ENCODE assay signal across 17 mouse cellular contexts in genomic region chr19:60145242-60145641, GRCm38 (mm10).
A peak's percentile ranks its signal among the peaks of the same experiment; 100 is the strongest.
DNase-seq lines count a peak whose midpoint lies in the region; ATAC-seq and TF ChIP-seq lines count a peak whose summit lies in the region.
"Had no signal": no experiment of that assay in that cellular context is flagged by ENCODE, and none has a peak within 500 bp of the region (broad histone marks: within the 10 kb centered on the region; RNA-seq: fewer than 3 reads in every experiment).

No protein-coding gene starts in this region.

- peak; percentile 4 for DNase-seq in heart, embryonic 10.5 days (ENCODE audit: low spot score)
- DNase-seq in heart, postnatal 10 days = no peak
- no peak for DNase-seq in midbrain, embryonic 14.5 days
- no peak for DNase-seq in forebrain, embryonic 11.5 days (ENCODE audit: low spot score)
- no peak for DNase-seq in stomach, postnatal 0 days (ENCODE audit: low spot score)
- no peak for DNase-seq in gastrocnemius, postnatal 4 days (ENCODE audit: low spot score in 2 of 2)
- DNase-seq: adrenal gland, postnatal 36 days; cerebellum, adult 8-10 months; heart, adult 2 months; kidney, postnatal 10 days had no signal

- TF ChIP-seq CTCF in stomach, postnatal 0 days (IDR thresholded peaks at IDR 0.05; ENCODE audit: low read depth) = no peak

- no peak overlapping the region for H3K4me3 ChIP-seq in heart, embryonic 10.5 days
- H3K4me3 ChIP-seq in midbrain, embryonic 12.5 days = peak overlapping the region; percentile 29; the same call in 1 of the 2 replicates
- H3K4me3 ChIP-seq in midbrain, embryonic 14.5 days (replicated peaks; ENCODE audit: low read depth, low read length) = no peak overlapping the region
- H3K4me3 ChIP-seq in forebrain, embryonic 11.5 days (ENCODE audit: low read depth, low read length) = peak overlapping the region; percentile 35
- H3K4me3 ChIP-seq in limb, embryonic 15.5 days = peak overlapping the region; percentile 36
- H3K4me3 ChIP-seq in stomach, postnatal 0 days (ENCODE audit: low read depth, low read length) = no peak overlapping the region
- H3K4me3 ChIP-seq: heart, adult 2 months; neural tube, embryonic 13.5 days had no signal

- intact Hi-C loops in heart, postnatal 10 days (cut with DNase I) = loop anchor here (2.0 kb wide), 2 partner anchors 202 to 690 kb away; partner anchors contain the start of gene Rab11fip2

- 0 out of 2 replicates have a peak, but pooled peaks cover 5% of the 10 kb centered on the region for H3K4me1 ChIP-seq in heart, embryonic 10.5 days
- H3K4me1 ChIP-seq in midbrain, embryonic 12.5 days = peaks cover 17% of the 10 kb centered on the region
- peaks cover 6% of the 10 kb centered on the region; the same call in 1 of the 2 replicates for H3K4me1 ChIP-seq in midbrain, embryonic 14.5 days (ENCODE audit: control insufficient read depth, insufficient read depth, low read length)
- peaks cover 7% of the 10 kb centered on the region for H3K4me1 ChIP-seq in forebrain, embryonic 11.5 days (replicated peaks; ENCODE audit: control insufficient read depth, insufficient read depth, low read length)
- peaks cover 9% of the 10 kb centered on the region; the same call in 1 of the 2 replicates for H3K4me1 ChIP-seq in limb, embryonic 15.5 days
- no peaks in the 10 kb centered on the region for H3K4me1 ChIP-seq in stomach, postnatal 0 days (replicated peaks; ENCODE audit: control insufficient read depth, insufficient read depth)
- H3K4me1 ChIP-seq: stomach, embryonic 15.5 days had no signal

- no peaks in the 10 kb centered on the region for H3K36me3 ChIP-seq in heart, embryonic 10.5 days
- H3K36me3 ChIP-seq in midbrain, embryonic 12.5 days = no peaks in the 10 kb centered on the region
- no peaks in the 10 kb centered on the region for H3K36me3 ChIP-seq in midbrain, embryonic 14.5 days (ENCODE audit: control insufficient read depth, insufficient read depth, low read length)
- H3K36me3 ChIP-seq in forebrain, embryonic 11.5 days (ENCODE audit: control insufficient read depth, insufficient read depth, low read length) = no peaks in the 10 kb centered on the region
- no peaks in the 10 kb centered on the region for H3K36me3 ChIP-seq in limb, embryonic 15.5 days
- H3K36me3 ChIP-seq in stomach, postnatal 0 days (ENCODE audit: control insufficient read depth, insufficient read depth, low read length) = no peaks in the 10 kb centered on the region
- H3K36me3 ChIP-seq: hindbrain, embryonic 12.5 days; liver, embryonic 15.5 days; neural tube, embryonic 13.5 days; stomach, embryonic 15.5 days had no signal

- H3K9me3 ChIP-seq in heart, embryonic 10.5 days = no peaks in the 10 kb centered on the region
- no peaks in the 10 kb centered on the region for H3K9me3 ChIP-seq in midbrain, embryonic 12.5 days
- no peaks in the 10 kb centered on the region for H3K9me3 ChIP-seq in midbrain, embryonic 14.5 days (ENCODE audit: control insufficient read depth, low read length)
- no peaks in the 10 kb centered on the region for H3K9me3 ChIP-seq in forebrain, embryonic 11.5 days (ENCODE audit: control insufficient read depth, low read length)
- H3K9me3 ChIP-seq in limb, embryonic 15.5 days = no peaks in the 10 kb centered on the region
- no peaks in the 10 kb centered on the region for H3K9me3 ChIP-seq in stomach, postnatal 0 days (ENCODE audit: control insufficient read depth, low read length)
- H3K9me3 ChIP-seq: hindbrain, embryonic 12.5 days; liver, embryonic 15.5 days; neural tube, embryonic 13.5 days; stomach, embryonic 15.5 days had no signal

- 84% methylated on average over 5 of the region's 5 CpGs for WGBS in heart, embryonic 10.5 days
- 77% methylated on average over 5 of the region's 5 CpGs for WGBS in midbrain, embryonic 12.5 days
- WGBS in midbrain, embryonic 14.5 days = 76% methylated on average over 5 of the region's 5 CpGs
- WGBS in forebrain, embryonic 11.5 days = 57% methylated on average over 5 of the region's 5 CpGs
- WGBS in limb, embryonic 15.5 days = 75% methylated on average over 5 of the region's 5 CpGs
- WGBS in stomach, postnatal 0 days = 88% methylated on average over 5 of the region's 5 CpGs

- H3K27ac ChIP-seq in heart, embryonic 10.5 days = no peak overlapping the region
- H3K27ac ChIP-seq in midbrain, embryonic 12.5 days (replicated peaks) = no peak overlapping the region
- H3K27ac ChIP-seq in midbrain, embryonic 14.5 days (replicated peaks; ENCODE audit: low read depth, low read length) = no peak overlapping the region
- peak overlapping the region; percentile 5; the same call in 1 of the 2 replicates for H3K27ac ChIP-seq in forebrain, embryonic 11.5 days (ENCODE audit: low read depth, low read length)
- H3K27ac ChIP-seq in limb, embryonic 15.5 days = no peak overlapping the region
- H3K27ac ChIP-seq in stomach, postnatal 0 days (replicated peaks) = no peak overlapping the region
- H3K27ac ChIP-seq: heart, adult 2 months; hindbrain, embryonic 12.5 days; liver, embryonic 15.5 days; neural tube, embryonic 13.5 days; stomach, embryonic 15.5 days had no signal

- no peak for TF ChIP-seq EP300 in stomach, postnatal 0 days (optimal IDR thresholded peaks at IDR 0.05)

- peaks cover 62% of the 10 kb centered on the region for H3K27me3 ChIP-seq in heart, embryonic 10.5 days (ENCODE audit: insufficient read depth, poor library complexity, severe bottlenecking)
- H3K27me3 ChIP-seq in midbrain, embryonic 12.5 days = peaks cover 76% of the 10 kb centered on the region
- peaks cover 56% of the 10 kb centered on the region for H3K27me3 ChIP-seq in midbrain, embryonic 14.5 days (ENCODE audit: control insufficient read depth, insufficient read depth, low read length)
- H3K27me3 ChIP-seq in forebrain, embryonic 11.5 days (ENCODE audit: control insufficient read depth, insufficient read depth, low read length) = peaks cover 4% of the 10 kb centered on the region
- H3K27me3 ChIP-seq in limb, embryonic 15.5 days = peaks cover 56% of the 10 kb centered on the region
- no peaks in the 10 kb centered on the region for H3K27me3 ChIP-seq in stomach, postnatal 0 days (ENCODE audit: control insufficient read depth, insufficient read depth, low read length)

- no peak for ATAC-seq in midbrain, embryonic 12.5 days (ENCODE audit: low FRiP score, low read depth)
- no peak for ATAC-seq in midbrain, embryonic 14.5 days (ENCODE audit: low FRiP score, low TSS enrichment)
- ATAC-seq in forebrain, embryonic 11.5 days (replicated peaks; ENCODE audit: low FRiP score) = no peak
- ATAC-seq in limb, embryonic 15.5 days (ENCODE audit: insufficient number of reproducible peaks, low FRiP score, low TSS enrichment, low read depth) = no peak
- ATAC-seq in stomach, postnatal 0 days (ENCODE audit: low FRiP score, low TSS enrichment) = no peak
- ATAC-seq: lung, postnatal 0 days had no signal

- peak overlapping the region; percentile 45; the same call in 1 of the 2 replicates for H3K4me2 ChIP-seq in midbrain, embryonic 12.5 days (replicated peaks)
- H3K4me2 ChIP-seq in midbrain, embryonic 14.5 days (ENCODE audit: low read length) = no peak overlapping the region
- H3K4me2 ChIP-seq in forebrain, embryonic 11.5 days (ENCODE audit: low read depth, low read length, severe bottlenecking) = peak overlapping the region; percentile 47
- H3K4me2 ChIP-seq in limb, embryonic 15.5 days = peak overlapping the region; percentile 42; the same call in 1 of the 2 replicates
- no peak overlapping the region for H3K4me2 ChIP-seq in stomach, postnatal 0 days (replicated peaks; ENCODE audit: low read depth)

- H3K9ac ChIP-seq in midbrain, embryonic 12.5 days (replicated peaks) = no peak overlapping the region
- H3K9ac ChIP-seq in midbrain, embryonic 14.5 days (replicated peaks; ENCODE audit: low read length) = no peak overlapping the region
- H3K9ac ChIP-seq in forebrain, embryonic 11.5 days (ENCODE audit: low read length) = peak overlapping the region; percentile 60
- no peak overlapping the region for H3K9ac ChIP-seq in limb, embryonic 15.5 days
- H3K9ac ChIP-seq in stomach, postnatal 0 days (ENCODE audit: low read length) = no peak overlapping the region
- H3K9ac ChIP-seq: hindbrain, embryonic 12.5 days; liver, embryonic 15.5 days; neural tube, embryonic 13.5 days; stomach, embryonic 15.5 days had no signal

Comparison
In these comparisons a context has a peak if more than half of its experiments do, and no peak if none do; other contexts are left out.
1. H3K4me3 ChIP-seq: peak in midbrain, embryonic 12.5 days (single experiment), forebrain, embryonic 11.5 days (single experiment) and limb, embryonic 15.5 days (single experiment); none in heart, embryonic 10.5 days (single experiment), midbrain, embryonic 14.5 days (single experiment) and stomach, postnatal 0 days (single experiment).
2. H3K4me2 ChIP-seq: peak in midbrain, embryonic 12.5 days (single experiment), forebrain, embryonic 11.5 days (single experiment) and limb, embryonic 15.5 days (single experiment); none in midbrain, embryonic 14.5 days (single experiment) and stomach, postnatal 0 days (single experiment).